Mouse (Mus musculus): ENCODE results near the gene Esrp2. TPM values are rescaled to one million over a fixed set of nuclear protein-coding genes. Genes with fewer than 3 reads are reported as not detected.

Esrp2 gene
- polyA plus RNA-seq, 1 experiment from 2014 or later, result 2.3 TPM

DNA sequence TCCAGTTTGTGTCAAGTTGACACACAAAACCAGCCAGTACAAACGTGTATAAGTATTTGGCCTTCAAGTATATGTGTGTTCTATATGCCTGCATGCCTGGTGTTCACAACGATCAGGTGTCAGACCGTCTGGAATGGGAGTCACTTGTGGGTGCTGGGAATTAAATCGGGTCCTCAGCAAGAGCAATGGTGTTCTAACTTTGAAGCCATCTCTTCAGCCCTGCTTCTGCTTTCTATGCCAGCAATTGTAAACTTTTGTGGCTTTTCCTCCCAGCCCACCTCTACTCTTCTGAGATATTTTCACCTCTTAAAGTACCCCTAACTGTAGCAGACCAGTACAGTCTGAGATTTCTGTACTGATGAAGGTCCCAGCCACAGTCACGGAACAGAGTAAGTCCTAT, 3.4 kb upstream of the Esrp2 start:
- Histone ChIP-seq H3K9ac (ENCODE audit: low read length) (no peak overlapping the region), H3K27ac (ENCODE audit: low read depth, low read length) (no peak overlapping the region), H3K4me1 (replicated peaks; ENCODE audit: control insufficient read depth, insufficient read depth, low read length) (peaks cover 18% of the 10 kb centered on the region; the same call in 1 of the 2 replicates), H3K9me3 (ENCODE audit: control insufficient read depth, low read length) (no peaks in the 10 kb centered on the region), H3K4me2 (ENCODE audit: low read depth, low read length, severe bottlenecking) (no peak overlapping the region), H3K27me3 (ENCODE audit: control insufficient read depth, insufficient read depth, low read length) (peaks cover 40% of the 10 kb centered on the region), H3K4me3 (ENCODE audit: low read depth, low read length) (no peak overlapping the region), H3K36me3 (ENCODE audit: control insufficient read depth, insufficient read depth, low read length) (no peaks in the 10 kb centered on the region)
- ATAC-seq (replicated peaks; ENCODE audit: low FRiP score) (no peak), DNase-seq (ENCODE audit: low spot score) (no peak)
- 66% methylated on average over 5 of the region's 5 CpGs for WGBS

DNA sequence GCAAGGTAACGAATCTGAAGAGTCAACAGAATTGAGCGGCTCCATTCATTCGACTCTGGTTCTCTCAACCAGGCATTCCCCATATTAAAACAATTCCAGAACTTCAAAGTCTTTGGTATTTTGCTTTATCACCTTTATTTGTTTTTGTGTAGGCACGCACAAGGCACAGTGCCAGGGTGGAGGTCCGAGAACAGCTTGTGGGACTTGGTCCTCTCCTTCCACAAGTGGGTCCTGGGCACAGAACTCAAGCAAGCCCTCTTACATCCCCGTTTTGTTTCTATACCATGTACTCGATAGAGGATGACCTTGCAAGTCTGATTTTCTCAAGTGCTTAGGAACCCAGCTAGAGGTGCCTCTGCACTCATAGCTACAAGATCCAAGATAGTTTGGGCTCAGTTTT, 1.8 kb upstream of the Esrp2 start:
- Histone ChIP-seq H3K4me1 (replicated peaks; ENCODE audit: control insufficient read depth, insufficient read depth, low read length) (peaks cover 18% of the 10 kb centered on the region; the same call in 1 of the 2 replicates), H3K4me3 (ENCODE audit: low read depth, low read length) (peak overlapping the region; percentile 40), H3K9ac (ENCODE audit: low read length) (peak overlapping the region; percentile 47), H3K27me3 (ENCODE audit: control insufficient read depth, insufficient read depth, low read length) (peaks cover 55% of the 10 kb centered on the region), H3K9me3 (ENCODE audit: control insufficient read depth, low read length) (no peaks in the 10 kb centered on the region), H3K27ac (ENCODE audit: low read depth, low read length) (no peak overlapping the region), H3K4me2 (ENCODE audit: low read depth, low read length, severe bottlenecking) (peak overlapping the region; percentile 77), H3K36me3 (ENCODE audit: control insufficient read depth, insufficient read depth, low read length) (no peaks in the 10 kb centered on the region)
- 17% methylated on average over 7 of the region's 7 CpGs for WGBS
- DNase-seq (ENCODE audit: low spot score) (no peak), ATAC-seq (replicated peaks; ENCODE audit: low FRiP score) (no peak)

GRCm38 (mm10) chr8:106137906-106138477, 1.2 kb upstream of the Esrp2 start:
- Histone ChIP-seq H3K9me3 (ENCODE audit: control insufficient read depth, low read length) (no peaks in the 10 kb centered on the region), H3K27me3 (ENCODE audit: control insufficient read depth, insufficient read depth, low read length) (peaks cover 55% of the 10 kb centered on the region), H3K4me3 (ENCODE audit: low read depth, low read length) (peak overlapping the region; percentile 40), H3K27ac (ENCODE audit: low read depth, low read length) (no peak overlapping the region), H3K36me3 (ENCODE audit: control insufficient read depth, insufficient read depth, low read length) (no peaks in the 10 kb centered on the region), H3K9ac (ENCODE audit: low read length) (peak overlapping the region; percentile 47), H3K4me1 (replicated peaks; ENCODE audit: control insufficient read depth, insufficient read depth, low read length) (peaks cover 18% of the 10 kb centered on the region; the same call in 1 of the 2 replicates), H3K4me2 (ENCODE audit: low read depth, low read length, severe bottlenecking) (peak overlapping the region; percentile 77)
- WGBS, result 0% methylated on average over 24 of the region's 24 CpGs
- ATAC-seq (replicated peaks; ENCODE audit: low FRiP score) (0 out of 2 replicates have a peak, but pooled peaks have one; percentile 13), DNase-seq (ENCODE audit: low spot score) (peak; percentile 75)

- 3% methylated on average over 22 of the region's 22 CpGs for WGBS
- ATAC-seq (replicated peaks; ENCODE audit: low FRiP score) (no peak), DNase-seq (ENCODE audit: low spot score) (no peak)
- Histone ChIP-seq H3K4me1 (replicated peaks; ENCODE audit: control insufficient read depth, insufficient read depth, low read length) (peaks cover 18% of the 10 kb centered on the region; the same call in 1 of the 2 replicates), H3K27ac (ENCODE audit: low read depth, low read length) (no peak overlapping the region), H3K4me2 (ENCODE audit: low read depth, low read length, severe bottlenecking) (peak overlapping the region; percentile 77), H3K9ac (ENCODE audit: low read length) (no peak overlapping the region; the same call in 1 of the 2 replicates), H3K4me3 (ENCODE audit: low read depth, low read length) (peak overlapping the region; percentile 40), H3K9me3 (ENCODE audit: control insufficient read depth, low read length) (no peaks in the 10 kb centered on the region), H3K27me3 (ENCODE audit: control insufficient read depth, insufficient read depth, low read length) (peaks cover 55% of the 10 kb centered on the region), H3K36me3 (ENCODE audit: control insufficient read depth, insufficient read depth, low read length) (no peaks in the 10 kb centered on the region)
These were observed 588 bp upstream of the Esrp2 start for GRCm38 (mm10) chr8:106137218-106137905.

DNA sequence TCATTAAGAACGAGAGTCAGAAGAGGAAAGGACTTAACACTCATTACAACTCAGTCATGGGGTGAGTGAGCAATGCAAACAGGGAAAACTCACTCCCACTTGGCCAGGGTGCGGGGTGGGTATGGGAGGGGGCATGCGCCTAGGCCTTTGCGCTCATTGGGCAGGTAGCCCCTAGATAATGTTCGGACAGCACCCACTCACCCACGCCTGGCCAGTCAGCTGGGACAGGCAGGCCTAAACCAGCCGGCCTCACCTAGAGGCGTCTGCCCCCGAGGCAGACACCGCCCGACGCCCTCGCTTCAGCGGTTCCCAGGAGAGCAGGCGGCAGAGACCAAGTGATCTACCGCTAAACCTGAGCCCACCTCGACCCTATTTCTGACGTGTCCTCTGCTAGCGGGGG, 1.1 kb downstream of the Esrp2 start:
- peak overlapping the region; percentile 77; the same call in 1 of the 2 replicates for H3K4me2 ChIP-seq (ENCODE audit: low read depth, low read length, severe bottlenecking)
- H3K9ac ChIP-seq (ENCODE audit: low read length), result no peak overlapping the region; the same call in 1 of the 2 replicates
- no peaks in the 10 kb centered on the region for H3K9me3 ChIP-seq (ENCODE audit: control insufficient read depth, low read length)
- H3K4me3 ChIP-seq (ENCODE audit: low read depth, low read length), result peak overlapping the region; percentile 30; the same call in 1 of the 2 replicates
- peaks cover 18% of the 10 kb centered on the region; the same call in 1 of the 2 replicates for H3K4me1 ChIP-seq (replicated peaks; ENCODE audit: control insufficient read depth, insufficient read depth, low read length)
- H3K27me3 ChIP-seq (ENCODE audit: control insufficient read depth, insufficient read depth, low read length), result peaks cover 55% of the 10 kb centered on the region
- no peak overlapping the region for H3K27ac ChIP-seq (ENCODE audit: low read depth, low read length)
- no peaks in the 10 kb centered on the region for H3K36me3 ChIP-seq (ENCODE audit: control insufficient read depth, insufficient read depth, low read length)
- 4% methylated on average over 19 of the region's 19 CpGs for WGBS
- ATAC-seq (replicated peaks; ENCODE audit: low FRiP score) (no peak), DNase-seq (ENCODE audit: low spot score) (peak; percentile 64)

DNA sequence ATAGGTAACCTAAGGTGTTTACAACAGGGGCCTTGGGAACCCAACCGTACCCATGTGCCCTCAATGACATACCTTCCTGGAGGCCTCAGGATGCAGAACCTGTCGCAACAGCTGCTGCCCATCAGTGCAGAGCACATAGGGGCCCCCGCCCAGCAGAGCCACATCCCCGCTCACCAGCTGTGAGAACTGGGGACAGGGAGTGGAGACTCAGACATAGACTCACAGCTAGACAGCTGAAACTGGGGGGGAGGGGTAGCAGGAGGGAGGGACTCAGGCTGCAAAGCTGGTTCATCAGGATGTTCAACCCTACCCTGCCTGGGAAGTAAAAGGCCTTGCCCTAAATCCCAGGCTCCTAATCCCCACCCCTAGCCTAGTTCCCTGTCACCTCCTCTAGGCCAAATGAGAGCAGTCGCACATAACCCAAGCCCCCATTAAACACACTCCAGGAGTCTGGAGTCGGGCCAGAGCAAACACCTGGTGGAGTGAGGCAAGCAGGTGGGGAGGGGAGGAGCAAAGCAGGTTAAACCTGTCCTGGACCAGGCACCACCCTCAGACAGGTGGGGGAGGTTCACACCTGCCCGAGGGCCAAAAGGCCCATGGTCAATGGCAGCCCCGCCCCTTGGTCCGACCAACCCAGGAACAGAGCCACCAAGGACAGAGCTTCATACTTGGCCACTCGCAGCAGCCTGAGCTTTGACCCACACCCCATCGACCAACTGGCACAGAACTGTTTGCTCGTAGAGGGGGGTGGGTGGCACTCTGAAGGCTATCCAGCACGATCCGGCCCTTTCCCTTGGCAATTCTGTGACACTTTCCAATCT, 1.8 kb downstream of the Esrp2 start:
- no peak overlapping the region for H3K27ac ChIP-seq (ENCODE audit: low read depth, low read length)
- H3K4me3 ChIP-seq (ENCODE audit: low read depth, low read length), result no peak overlapping the region
- WGBS, result 22% methylated on average over 14 of the region's 14 CpGs

GRCm38 (mm10) chr8:106133946-106134345, 2.8 kb downstream of the Esrp2 start:
- no peak for ATAC-seq (replicated peaks; ENCODE audit: low FRiP score)
- Histone ChIP-seq H3K4me3 (ENCODE audit: low read depth, low read length) (no peak overlapping the region), H3K4me1 (replicated peaks; ENCODE audit: control insufficient read depth, insufficient read depth, low read length) (peaks cover 18% of the 10 kb centered on the region; the same call in 1 of the 2 replicates), H3K9me3 (ENCODE audit: control insufficient read depth, low read length) (no peaks in the 10 kb centered on the region), H3K27ac (ENCODE audit: low read depth, low read length) (no peak overlapping the region), H3K9ac (ENCODE audit: low read length) (no peak overlapping the region), H3K4me2 (ENCODE audit: low read depth, low read length, severe bottlenecking) (no peak overlapping the region), H3K27me3 (ENCODE audit: control insufficient read depth, insufficient read depth, low read length) (peaks cover 51% of the 10 kb centered on the region), H3K36me3 (ENCODE audit: control insufficient read depth, insufficient read depth, low read length) (no peaks in the 10 kb centered on the region)
- WGBS, result 80% methylated on average over 6 of the region's 6 CpGs
- DNase-seq (ENCODE audit: low spot score), result no peak

More for the DNA sequence above, 1.8 kb downstream of the Esrp2 start:
- no peak for ATAC-seq (replicated peaks; ENCODE audit: low FRiP score)
- Histone ChIP-seq H3K36me3 (ENCODE audit: control insufficient read depth, insufficient read depth, low read length) (no peaks in the 10 kb centered on the region), H3K27me3 (ENCODE audit: control insufficient read depth, insufficient read depth, low read length) (peaks cover 54% of the 10 kb centered on the region), H3K9me3 (ENCODE audit: control insufficient read depth, low read length) (no peaks in the 10 kb centered on the region), H3K9ac (ENCODE audit: low read length) (no peak overlapping the region), H3K4me1 (replicated peaks; ENCODE audit: control insufficient read depth, insufficient read depth, low read length) (peaks cover 18% of the 10 kb centered on the region; the same call in 1 of the 2 replicates), H3K4me2 (ENCODE audit: low read depth, low read length, severe bottlenecking) (no peak overlapping the region)
- no peak for DNase-seq (ENCODE audit: low spot score)

DNA sequence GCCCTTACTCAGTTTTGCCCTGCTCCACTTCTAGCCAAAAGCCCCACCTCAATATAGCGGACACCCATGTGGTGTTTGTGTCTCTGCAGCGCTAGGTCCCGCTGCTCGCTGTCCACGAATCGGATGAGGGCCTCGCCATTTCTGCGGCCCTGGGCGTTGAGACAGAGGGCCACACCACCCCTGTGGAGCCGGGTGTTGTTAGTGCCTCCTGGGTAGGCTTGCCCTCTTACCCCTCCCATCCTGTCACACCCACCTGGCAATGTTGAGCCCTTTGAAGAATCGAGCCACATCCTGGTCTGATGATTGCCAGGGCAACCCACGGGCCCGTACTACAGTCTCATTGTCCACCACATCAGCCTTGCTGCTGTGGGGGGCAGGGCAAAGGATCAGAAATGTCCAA, 3.2 kb downstream of the Esrp2 start:
- DNase-seq (ENCODE audit: low spot score) (no peak), ATAC-seq (replicated peaks; ENCODE audit: low FRiP score) (no peak)
- H3K4me3 ChIP-seq (ENCODE audit: low read depth, low read length), result no peak overlapping the region
- H3K27me3 ChIP-seq (ENCODE audit: control insufficient read depth, insufficient read depth, low read length), result peaks cover 48% of the 10 kb centered on the region
- WGBS, result 75% methylated on average over 13 of the region's 13 CpGs
- no peaks in the 10 kb centered on the region for H3K36me3 ChIP-seq (ENCODE audit: control insufficient read depth, insufficient read depth, low read length)
- H3K9me3 ChIP-seq (ENCODE audit: control insufficient read depth, low read length), result no peaks in the 10 kb centered on the region
- H3K4me2 ChIP-seq (ENCODE audit: low read depth, low read length, severe bottlenecking), result no peak overlapping the region
- H3K9ac ChIP-seq (ENCODE audit: low read length), result no peak overlapping the region
- H3K27ac ChIP-seq (ENCODE audit: low read depth, low read length), result no peak overlapping the region
- peaks cover 18% of the 10 kb centered on the region; the same call in 1 of the 2 replicates for H3K4me1 ChIP-seq (replicated peaks; ENCODE audit: control insufficient read depth, insufficient read depth, low read length)

All from forebrain, embryonic 11.5 days (tissue).